Mouse (Mus musculus) brain, embryonic 14.5 days (tissue): ENCODE measurements at regions not wholly inside any gene's neighbourhood (a gene's known extent, or its start where the extent isn't known, plus 50 kb on each side); places are given as distances from the start of the nearest gene placed in this dataset.

ENCODE experiments used
- DNase-seq: peaks from one replicate; pipeline ENCODE4 v3.0.0-alpha.2; 2011; ENCODE audit warnings: low read depth
- CTCF ChIP-seq: fragments of 200-500 bp; IDR thresholded peaks from 2 replicates; pipeline ENCODE4 v1.5.1; 2012; ENCODE audit warnings: inconsistent platforms, mild to moderate bottlenecking, moderate library complexity, borderline replicate concordance; ENCODE audit not compliant: insufficient read depth, insufficient read length; ENCODE audit errors: extremely low read depth
- POLR2A ChIP-seq: fragments of 200-500 bp; IDR thresholded peaks from 2 replicates; pipeline ENCODE4 v1.6.1; 2012; ENCODE audit warnings: mild to moderate bottlenecking, inconsistent platforms, borderline replicate concordance; ENCODE audit not compliant: poor library complexity, insufficient read depth, insufficient read length, severe bottlenecking; ENCODE audit errors: extremely low read depth

GRCm38 (mm10) chr6:99924181-99924580 lies 198.0 kb upstream of the Prok2 start:
- TF ChIP-seq CTCF (no peak), POLR2A (no peak)
- peak; percentile 48 for DNase-seq

- DNase-seq = peak; percentile 31
- TF ChIP-seq POLR2A (no peak), CTCF (no peak)
Observed at GRCm38 (mm10) chr6:99921966-99922365, 195.8 kb upstream of the Prok2 start.

GRCm38 (mm10) chr6:99919816-99920562 lies 193.8 kb upstream of the Prok2 start:
- DNase-seq = peak; percentile 36
- TF ChIP-seq POLR2A = no peak
- TF ChIP-seq CTCF = no peak

- DNase-seq = peak; percentile 53
- no peak for TF ChIP-seq POLR2A
- no peak for TF ChIP-seq CTCF
Observed at GRCm38 (mm10) chr6:99918351-99918750, 192.2 kb upstream of the Prok2 start.

- DNase-seq = no peak
Observed at GRCm38 (mm10) chr6:99909921-99910320, 183.7 kb upstream of the Prok2 start.

GRCm38 (mm10) chr6:99909459-99909858 lies 183.3 kb upstream of the Prok2 start:
- TF ChIP-seq CTCF (no peak), POLR2A (no peak)
- DNase-seq = no peak

More at GRCm38 (mm10) chr6:99909921-99910320, 183.7 kb upstream of the Prok2 start:
- TF ChIP-seq CTCF (no peak), POLR2A (no peak)

- no peak for DNase-seq
- TF ChIP-seq CTCF (no peak), POLR2A (no peak)
Observed at GRCm38 (mm10) chr6:99908066-99908465, 181.9 kb upstream of the Prok2 start.

GRCm38 (mm10) chr6:99905194-99905593 lies 179.0 kb upstream of the Prok2 start:
- no peak for TF ChIP-seq CTCF
- TF ChIP-seq POLR2A = no peak
- DNase-seq = no peak

GRCm38 (mm10) chr6:99904607-99905006 lies 178.4 kb upstream of the Prok2 start:
- DNase-seq = no peak
- TF ChIP-seq CTCF (no peak), POLR2A (no peak)

GRCm38 (mm10) chr6:99904044-99904443 lies 177.9 kb upstream of the Prok2 start:
- peak; percentile 70; the same call in 1 of the 2 replicates for TF ChIP-seq CTCF
- peak; percentile 83 for DNase-seq

GRCm38 (mm10) chr6:99901564-99901963 lies 175.4 kb upstream of the Prok2 start:
- no peak for TF ChIP-seq POLR2A
- TF ChIP-seq CTCF = no peak
- no peak for DNase-seq

- TF ChIP-seq CTCF (no peak), POLR2A (no peak)
- DNase-seq = no peak
Observed at GRCm38 (mm10) chr6:99901146-99901545, 175.0 kb upstream of the Prok2 start.

GRCm38 (mm10) chr6:99899704-99900103 lies 173.5 kb upstream of the Prok2 start:
- TF ChIP-seq POLR2A = no peak
- no peak for TF ChIP-seq CTCF
- DNase-seq = peak; percentile 47

GRCm38 (mm10) chr6:99898077-99898476 lies 171.9 kb upstream of the Prok2 start:
- DNase-seq = no peak
- TF ChIP-seq CTCF (no peak), POLR2A (no peak)
